Mouse (Mus musculus) cerebellum, postnatal 10 days (tissue): ENCODE data around the gene Arpc3.

Source experiments
- DNase-seq, 2 experiments: peaks; one replicate each; pipeline ENCODE4 v3.0.0; 2021; ENCODE audit warnings: mixed read lengths in 2 of 2

The Arpc3 gene

DNA sequence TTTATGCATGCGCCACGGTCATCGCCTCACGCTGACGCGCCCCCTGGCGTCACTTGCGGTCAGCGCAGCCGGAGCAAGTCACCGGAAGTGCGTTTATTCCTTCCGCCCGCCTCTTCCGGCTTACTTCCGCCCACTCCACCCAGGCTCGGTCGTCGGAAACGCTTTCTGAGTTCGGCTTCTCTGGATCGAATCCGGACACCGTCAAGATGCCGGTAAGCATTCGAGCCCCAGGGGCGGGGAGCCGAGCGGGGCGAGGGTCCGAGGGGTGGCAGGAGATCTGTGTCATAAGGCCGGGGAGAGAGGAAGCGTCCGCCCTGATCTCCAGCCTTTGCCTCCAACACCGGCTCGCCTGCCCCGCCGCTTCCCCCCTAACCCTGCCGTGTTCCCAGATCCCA, at the start of gene Arpc3:
Gene Arpc3, plus strand, starts transcription at position 93 of the 395 bp plus-strand sequence.
- peak; percentile 97 to 98 for DNase-seq

DNA sequence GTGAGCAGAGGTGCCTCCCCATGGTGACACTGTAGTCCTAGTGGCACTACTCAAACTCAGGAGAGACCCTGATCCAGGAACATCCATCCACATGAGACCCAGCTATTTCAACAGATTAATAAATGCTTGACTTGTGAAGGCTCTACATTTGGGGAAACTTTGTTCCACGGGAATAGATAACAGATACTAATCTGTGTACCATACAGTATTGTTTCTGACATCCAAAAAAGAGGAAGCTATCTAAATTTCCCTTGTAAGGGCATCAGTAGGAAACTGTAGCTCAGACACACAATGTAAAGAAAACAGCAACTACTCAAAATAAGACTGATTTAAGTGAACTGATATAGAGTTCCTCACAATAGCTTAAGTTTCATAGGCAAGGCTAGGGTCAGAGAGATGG, 48.8 kb upstream of the Arpc3 start:
- no peak for DNase-seq

DNA sequence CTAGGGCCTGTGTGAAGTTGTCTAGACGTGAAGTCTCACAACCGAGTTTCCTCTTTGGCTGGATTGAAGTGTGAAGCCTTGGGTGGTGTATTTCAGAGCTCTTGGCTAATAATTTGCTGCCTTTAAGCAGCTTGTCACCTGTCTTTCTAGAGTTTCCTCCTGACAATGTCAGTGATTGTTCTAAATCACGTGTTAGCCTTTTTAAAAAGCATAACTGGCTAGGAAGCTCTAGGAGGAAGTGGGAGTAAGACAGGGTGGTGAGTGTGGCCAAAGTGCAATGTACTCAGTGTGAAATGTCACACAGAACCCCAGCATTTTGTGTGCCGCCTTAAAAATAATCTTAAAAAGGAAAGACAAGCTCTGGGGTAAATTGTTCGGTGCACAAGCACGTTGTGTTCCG, 47.9 kb upstream of the Arpc3 start:
- no peak for DNase-seq

DNA sequence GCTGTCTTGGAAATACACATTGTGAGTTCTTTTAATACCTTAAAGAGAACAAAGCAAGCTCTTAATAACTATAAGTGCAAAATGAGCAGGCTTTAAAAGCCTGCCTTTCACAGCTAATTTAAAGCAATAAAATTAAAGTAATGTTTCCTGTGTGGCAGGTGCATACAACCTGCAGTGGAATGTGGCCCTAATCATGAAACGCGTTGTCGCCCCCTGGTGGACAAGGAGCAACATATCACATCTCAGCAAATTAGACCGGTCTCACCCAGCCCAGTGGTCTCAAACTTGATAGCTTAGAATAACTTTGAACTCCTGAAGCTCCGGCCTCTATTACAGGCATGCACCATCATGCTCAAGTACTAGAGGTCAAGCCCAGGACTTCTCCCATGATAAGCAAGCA, 47.4 kb upstream of the Arpc3 start:
- peak; percentile 88 to 90 for DNase-seq

DNA sequence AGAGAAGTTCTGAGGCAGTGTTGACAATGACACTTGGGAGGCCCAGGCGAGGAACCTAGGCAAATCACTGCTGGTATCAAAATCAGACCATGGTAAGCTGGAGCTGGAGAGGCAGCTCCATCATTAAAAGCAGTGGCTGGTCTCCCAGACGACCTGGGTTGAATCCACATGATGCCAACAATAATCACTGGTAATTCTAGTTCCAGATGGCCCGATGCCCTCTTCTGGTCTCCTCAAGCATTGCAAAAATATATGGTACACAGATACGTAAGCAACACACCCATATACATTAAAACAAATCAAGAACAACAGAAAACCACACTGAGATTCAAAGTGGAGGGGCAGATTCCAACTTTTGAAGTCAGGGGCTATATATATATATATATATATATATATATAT, 45.9 kb upstream of the Arpc3 start:
- DNase-seq = peak; percentile 50 to 64

DNA sequence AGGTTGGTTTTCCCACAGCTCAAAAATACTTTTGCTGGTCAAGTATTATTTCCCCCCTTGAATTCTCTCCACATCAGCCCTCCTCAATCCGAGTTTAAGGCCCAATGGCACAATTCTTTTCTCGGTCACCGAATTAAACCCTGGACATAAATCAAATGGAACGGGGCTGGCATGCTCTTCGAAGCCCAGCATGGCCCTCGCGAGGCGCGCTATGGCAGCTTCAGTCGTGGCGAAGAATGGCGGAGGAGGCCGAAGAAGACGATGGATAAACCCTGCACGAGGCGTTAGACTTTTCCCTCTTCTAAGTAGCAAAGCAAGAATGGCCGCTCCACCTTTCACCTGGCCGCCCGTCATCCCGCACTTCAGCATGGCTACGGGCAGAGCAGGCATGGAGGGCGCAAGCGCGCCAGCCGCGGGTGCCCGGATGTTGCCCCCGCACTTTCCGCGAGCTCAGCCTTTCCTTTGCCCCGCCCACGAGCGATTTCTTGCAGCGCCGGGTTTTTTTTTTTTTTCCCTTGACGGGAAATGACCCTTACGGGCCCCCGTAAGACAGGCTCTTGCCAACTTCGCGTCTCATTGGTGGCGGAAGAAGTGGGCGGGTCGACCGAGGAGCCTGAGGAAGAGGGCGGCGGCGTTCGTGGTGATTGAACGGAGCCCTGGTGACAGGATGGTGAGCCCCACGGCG, 37.7 kb upstream of the Arpc3 start, which contains the start of the genes Rad9b and Vps29:
Gene Rad9b, minus strand, starts transcription at position 427 of the 685 bp plus-strand sequence.
Gene Vps29, plus strand, starts transcription at position 563 of the 685 bp plus-strand sequence.
- peak; percentile 100 for DNase-seq

DNA sequence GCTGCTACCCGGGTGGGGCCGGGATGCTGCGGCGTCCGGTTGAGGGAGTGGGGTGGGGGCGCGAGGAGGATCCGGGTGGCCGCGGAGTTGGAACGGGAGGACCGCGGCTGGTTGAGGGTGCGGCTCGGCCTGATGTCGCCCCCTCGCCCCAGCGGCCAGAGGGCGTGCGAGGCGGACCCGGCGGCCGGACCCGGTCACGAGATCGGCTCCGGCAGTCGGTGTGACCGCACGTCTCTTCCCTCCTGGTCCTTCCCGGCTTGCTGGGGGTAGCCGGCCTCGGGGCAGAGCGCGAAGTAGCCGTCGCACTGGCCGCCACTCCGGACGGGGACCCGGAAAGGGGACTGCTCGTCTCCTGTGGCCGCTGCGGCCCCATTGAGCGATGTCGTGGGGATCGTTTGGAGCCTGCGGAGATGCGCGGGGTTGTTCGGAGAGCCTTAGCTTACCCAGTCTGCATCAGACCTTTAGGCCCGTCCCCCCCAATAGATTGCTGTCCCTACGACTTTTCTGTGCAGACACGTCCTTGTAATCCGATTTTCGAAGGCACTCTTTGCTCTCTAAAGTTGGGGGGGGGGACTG, 37.1 kb upstream of the Arpc3 start:
- DNase-seq = no peak

DNA sequence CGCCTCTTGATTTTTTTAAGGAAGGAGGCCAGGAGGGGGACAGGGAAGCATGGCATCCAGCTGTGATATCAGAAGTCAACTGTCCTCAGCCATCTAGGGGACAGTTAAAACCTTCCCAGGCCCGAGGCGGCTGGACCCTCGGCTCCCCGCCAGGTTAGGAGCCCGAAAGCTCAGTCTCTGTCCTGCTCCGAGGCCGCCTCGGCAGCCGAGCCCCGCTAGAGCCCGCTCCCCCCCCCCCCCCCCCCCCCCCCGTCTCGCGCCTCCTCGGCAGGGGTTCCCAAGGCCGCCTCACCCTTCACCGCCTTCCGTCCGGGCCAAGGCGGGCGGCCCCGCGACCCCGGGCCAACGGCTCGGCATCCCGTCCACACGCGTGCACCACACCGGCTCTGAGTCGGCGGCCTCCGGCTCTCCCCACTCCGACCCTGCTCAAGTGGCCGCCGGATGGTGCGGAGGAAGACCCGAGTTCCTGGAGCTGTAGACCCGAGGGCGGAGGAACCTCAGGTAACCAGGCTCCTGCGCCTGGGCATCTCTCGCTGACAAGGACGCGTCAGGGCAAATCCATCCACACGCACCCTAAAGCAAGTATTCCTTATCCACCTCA, 20.0 kb upstream of the Arpc3 start, which contains the start of gene Gpn3:
Gene Gpn3, plus strand, starts transcription at position 286 of the 601 bp plus-strand sequence.
- peak; percentile 65 to 72 for DNase-seq

DNA sequence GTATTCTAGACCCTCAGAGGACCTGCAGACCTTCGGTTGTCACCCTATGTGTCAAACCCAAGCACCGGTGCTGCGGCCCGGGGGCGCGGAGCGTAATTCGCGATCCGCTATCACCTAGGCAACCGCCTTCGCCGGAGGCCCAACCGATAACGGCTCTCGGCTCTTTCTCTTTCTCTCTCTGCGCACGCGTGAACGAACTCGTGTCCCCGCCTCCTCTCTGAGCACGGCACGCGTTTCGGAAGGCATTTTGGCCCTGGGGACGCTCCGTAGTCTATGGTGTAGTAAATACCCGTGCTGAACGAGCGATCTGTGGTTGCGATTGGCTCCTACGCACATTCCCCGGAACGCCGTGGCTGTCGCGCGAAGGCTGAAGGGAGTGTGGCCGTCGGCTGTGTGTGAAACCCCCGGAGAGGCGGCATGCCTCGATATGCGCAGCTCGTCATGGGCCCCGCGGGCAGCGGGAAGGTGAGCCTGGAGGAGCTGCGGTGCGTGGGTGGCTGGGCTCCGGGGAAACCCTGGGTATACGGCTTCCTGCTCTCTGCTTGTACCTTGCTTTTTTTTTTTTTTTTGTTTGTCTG, 19.4 kb upstream of the Arpc3 start, which contains the start of gene Fam216a:
Gene Fam216a, minus strand, starts transcription at position 173 of the 578 bp plus-strand sequence.
- DNase-seq = peak; percentile 99 to 100

DNA sequence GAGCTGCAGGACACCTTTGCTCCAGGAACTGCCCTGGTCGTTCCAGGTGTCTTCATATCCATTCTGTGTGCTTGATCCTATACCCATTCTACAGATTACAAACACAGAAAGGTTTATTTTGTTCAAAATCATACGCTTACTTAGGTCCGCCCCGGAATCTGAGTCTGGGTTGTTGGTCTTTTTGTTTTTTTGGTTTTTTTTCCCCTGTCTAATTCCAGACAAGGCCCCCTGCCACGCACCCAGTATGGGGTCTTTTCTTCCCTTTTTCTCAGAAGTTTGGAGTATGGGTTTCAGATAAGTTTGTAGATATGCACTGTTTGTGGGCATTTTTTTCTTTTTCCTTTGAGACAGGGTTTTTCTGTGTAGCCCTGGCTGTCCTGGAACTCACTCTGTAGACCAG, 18.8 kb upstream of the Arpc3 start:
- DNase-seq = peak; percentile 37 to 58

DNA sequence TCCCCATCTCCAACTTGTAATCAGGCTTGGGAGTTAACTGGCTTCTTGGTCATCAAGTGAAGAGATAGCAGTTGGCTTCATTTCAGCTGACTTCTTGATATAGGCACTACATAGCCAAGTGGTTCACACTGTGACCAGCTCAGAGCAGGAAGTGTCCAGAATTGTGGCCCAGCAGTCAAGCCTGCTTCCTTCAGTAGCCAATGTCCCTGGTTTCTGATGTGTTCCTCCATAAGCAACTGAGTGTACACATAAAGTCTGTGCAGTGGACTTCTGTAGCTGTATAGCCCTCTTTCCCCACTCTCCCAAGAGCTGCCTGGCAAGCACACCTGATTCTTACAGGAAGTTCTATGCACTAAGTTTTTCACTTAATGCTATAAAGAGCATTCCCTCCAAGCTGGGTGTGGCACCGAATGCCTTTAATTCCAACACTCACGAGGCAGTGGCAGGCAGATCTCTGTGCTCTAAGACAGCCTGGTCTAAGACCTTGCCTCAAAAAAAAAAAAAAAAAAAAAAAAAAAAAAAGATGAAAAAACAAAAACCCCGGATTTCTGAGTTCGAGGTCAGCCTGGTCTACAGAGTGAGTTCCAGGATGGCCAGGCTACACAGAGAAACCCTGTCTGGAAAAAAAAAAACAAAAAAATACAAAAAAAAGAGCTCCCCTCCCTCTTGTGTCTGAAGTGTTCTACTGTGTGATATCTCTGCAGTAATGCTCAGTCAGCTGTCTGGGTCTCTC, 14.4 kb upstream of the Arpc3 start:
- no peak for DNase-seq

DNA sequence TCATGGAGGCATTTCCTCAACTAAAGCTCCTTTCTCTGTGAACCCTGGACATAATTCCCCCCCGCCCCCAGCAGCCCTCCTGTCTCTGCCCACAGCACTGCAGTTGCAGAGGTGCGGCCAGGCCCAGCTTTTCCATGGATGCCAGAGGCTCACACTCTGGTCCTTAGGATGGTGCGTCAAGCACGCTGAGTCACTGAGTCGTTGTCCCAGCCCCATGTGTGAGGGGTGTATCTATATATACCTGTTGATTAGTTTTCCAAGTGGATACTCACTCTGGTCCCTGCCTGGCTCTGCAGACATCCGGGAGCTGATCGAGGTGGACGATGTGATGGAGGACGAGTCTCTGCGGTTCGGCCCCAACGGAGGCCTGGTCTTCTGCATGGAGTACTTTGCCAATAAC, 13.5 kb upstream of the Arpc3 start:
- DNase-seq = peak in 1 of 2 experiments; percentile 2

DNA sequence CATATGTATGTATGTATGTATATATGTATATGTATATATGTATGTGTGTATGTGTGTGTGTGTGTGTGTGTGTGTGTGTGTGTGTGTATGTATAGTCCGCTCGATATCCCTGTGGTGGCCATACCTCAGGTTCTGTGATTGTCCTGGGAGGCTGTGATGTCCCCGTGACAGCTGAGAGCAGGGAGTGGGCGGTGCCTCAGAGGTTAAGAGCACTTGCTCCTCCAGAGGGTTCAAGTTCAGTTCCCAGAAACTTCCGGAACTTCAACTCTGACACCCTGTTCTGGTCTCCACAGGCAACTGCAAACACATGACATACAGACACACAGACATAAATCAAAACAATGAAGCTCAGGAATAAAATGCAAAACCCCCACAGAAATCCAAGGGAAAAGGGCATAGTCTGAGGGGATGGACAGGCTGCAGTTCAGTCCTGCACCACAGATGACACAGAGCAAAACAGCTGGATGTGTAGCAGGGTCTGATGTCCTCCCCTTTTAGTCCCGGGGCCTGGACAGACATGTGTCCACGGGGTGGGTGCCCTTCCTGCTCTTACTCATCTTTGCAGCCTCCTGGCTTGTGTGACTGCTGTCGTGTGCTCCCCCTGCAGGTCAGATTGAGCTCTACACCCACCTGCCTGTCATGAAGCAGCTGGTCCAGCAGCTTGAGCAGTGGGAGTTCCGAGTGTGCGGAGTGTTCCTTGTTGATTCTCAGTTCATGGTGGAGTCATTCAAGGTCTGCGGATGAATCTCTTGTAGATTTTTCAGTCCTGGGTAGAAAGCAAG, 12.1 kb upstream of the Arpc3 start:
- DNase-seq = peak; percentile 88 to 93

DNA sequence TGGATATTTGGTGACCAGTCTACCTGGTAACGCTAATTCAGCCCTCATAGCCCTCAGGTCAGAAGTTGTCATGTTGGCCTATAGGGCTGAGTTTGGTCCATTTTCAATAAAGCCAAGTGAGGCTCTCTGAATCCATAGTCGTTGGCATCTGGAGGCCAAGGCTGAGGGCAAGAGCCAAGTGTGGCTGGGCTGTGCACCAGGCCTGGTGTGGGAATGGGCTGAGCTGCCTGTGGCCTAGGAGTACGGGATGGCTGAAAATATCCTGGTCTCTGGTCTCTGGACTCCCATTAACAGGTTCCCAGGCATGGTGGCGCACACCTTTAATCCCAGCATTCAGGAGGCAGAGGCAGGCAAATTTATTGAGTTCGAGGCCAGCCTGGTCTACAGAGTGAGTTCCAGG, 1.7 kb upstream of the Arpc3 start:
- DNase-seq = peak in 1 of 2 experiments; percentile 54

DNA sequence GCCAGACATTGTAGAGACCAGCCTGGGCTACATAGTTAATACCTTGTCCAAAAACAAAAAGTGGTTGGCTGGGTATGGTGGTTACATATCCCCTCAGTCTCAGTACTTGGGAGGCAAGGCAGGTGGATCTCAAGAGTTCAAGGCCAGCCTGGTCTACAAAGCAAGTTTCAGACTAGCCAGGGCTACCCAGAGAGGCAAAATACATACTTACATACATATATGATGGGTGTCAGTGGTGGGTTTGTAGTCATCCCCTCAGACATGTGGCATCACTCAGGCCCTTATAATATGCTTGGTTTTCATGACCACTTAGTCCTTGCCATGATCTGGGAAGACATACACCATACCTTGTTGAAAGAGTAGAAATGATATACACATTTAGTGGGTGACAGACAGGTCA, 1.0 kb upstream of the Arpc3 start:
- no peak for DNase-seq

DNA sequence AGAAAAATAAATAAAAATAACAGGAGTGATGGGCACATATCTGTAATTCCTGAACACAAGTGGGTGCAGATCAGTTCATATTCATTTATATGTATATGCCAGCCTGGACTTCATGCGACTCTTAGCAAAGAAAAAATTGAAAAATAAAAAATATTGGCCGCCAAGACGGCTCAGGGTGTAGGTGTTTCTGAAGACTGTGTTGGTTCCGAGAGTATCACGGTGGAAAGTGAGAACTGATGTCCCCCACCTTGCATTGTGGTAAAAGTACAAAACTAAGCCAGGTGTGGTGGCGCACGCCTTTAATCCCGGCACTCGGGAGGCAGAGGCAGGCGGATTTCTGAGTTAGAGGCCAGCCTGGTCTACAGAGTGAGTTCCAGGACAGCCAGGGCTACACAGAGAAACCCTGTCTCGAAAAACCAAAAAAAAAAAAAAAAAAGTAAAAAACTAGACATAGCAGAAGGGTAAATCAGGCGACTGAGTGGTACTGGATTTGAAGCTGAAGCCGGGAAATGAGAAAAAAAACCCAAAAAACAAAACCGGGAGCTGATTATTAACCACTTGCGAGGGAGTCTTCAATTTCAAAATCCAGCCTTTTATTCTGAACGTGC, 396 bp upstream of the Arpc3 start:
- DNase-seq = no peak

DNA sequence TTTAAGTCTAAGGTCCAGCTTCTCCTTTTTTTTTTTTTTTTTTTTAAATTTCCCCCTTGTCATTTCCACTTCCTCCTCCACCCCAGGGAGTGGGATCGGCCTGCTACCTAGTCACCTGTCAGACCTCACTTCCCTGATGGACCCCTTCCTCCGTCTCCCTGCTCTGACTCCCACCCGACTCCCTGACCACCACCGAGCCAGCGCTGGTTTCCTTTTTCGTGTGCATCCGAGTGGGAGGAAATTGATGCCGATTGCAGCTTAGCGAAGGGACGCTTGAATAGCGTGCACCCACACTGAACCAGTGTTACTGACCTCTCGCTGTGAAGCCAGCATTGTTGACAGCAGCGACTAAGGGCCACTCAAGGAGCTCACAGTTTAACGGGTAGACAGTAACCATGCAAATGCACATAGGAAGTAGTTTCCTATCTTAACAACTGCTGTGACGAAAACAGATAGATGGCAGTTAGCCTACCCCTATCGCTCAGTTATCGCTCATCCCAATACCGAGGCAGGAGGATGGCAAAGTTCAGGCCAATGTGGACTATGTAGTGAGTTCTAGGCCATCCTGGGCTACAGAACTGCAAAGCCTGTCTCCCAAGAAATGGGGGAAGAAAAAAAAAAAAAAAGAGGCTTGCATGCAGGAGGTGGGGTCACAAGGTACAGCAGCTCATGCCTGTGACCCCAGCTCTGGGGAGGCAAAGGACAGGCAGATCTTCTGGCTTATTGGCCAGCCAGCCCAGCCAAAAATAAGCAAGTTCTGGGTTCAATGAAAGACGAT, 738 bp downstream of the Arpc3 start:
- peak; percentile 45 to 52 for DNase-seq

DNA sequence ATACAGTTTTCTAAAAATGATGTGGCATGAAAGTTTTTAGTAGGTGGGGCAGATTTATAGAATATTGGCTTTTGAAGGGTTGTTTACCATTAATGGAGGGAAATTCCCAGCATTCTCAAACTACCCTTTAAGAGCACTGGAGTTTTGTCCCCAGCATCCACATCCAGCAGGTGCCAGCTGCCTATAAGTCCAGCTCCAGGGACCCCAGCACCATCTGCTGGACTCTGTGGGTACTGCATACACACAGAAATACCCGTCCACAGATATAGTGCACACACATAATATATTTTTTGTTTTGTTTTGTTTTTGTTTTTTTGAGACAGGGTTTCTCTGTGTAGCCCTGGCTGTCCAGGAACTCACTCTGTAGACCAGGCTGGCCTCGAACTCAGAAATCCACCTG, 2.2 kb downstream of the Arpc3 start:
- peak; percentile 86 to 90 for DNase-seq

DNA sequence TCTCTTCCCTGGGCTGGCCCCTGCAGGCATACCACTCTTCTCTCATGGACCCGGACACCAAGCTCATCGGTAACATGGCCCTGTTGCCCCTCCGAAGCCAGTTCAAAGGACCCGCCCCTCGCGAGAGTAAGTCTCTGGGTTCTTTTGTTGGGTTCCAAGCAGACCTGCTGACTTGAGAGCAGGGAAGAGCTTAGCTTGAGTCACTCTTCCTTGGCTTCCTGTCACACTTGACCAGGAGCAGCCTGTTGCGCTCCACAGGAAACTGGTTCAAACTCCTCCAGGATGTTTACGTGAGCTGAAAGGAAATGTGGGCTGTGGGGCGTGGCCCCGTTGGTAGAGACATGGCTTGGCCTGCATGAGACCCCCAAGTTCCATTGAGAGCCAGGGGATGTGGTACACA, 5.1 kb downstream of the Arpc3 start:
- no peak for DNase-seq

DNA sequence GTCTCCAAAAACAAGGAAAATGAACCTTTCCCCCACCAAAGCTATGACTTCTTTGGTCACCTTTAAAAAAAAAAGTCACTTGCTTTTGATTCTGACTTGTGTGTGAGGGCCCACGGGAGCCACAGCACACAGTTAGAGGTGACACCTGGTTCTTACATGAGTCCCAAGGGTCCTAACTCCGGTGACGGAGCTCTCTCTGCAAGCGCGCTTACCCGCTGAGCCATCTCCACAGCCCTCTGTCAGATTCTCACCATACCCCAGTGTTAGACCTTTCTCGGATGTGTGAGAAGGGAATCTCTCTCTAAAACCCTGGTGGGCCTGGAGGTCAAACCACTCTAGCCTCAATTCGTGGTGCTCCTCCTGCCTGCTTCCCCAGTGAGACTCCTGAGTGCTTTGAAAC, 5.8 kb downstream of the Arpc3 start:
- no peak for DNase-seq

DNA sequence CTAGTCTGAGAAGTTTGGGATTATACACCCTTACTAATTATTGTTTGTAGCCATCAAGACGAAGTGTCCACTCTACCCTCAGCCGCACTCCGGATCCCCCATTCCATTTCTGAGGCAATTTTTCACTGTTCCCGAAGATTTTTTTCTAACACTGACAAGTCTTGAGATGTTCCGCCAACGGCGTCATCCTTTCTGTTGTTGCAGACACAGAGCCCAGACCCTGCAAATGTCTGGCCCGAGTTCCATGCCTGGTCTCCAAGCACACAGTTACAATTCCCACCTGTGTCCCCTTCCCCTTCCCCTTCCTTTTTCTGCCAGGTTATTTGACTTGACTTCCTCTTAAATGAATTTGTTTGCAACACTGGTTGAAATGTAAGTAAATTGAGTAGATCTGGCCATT, 8.2 kb downstream of the Arpc3 start:
- DNase-seq = no peak
